Mouse (Mus musculus) heart, adult 2 months (tissue): Measurements from ENCODE around the gene Klhdc8a.
A peak's percentile ranks its signal among the peaks of the same experiment; 100 is the strongest.

Source experiments
- CTCF ChIP-seq: fragments of 200-600 bp; IDR thresholded peaks from 2 replicates; pipeline ENCODE4 v1.8.1; 2022; ENCODE audit warnings: antibody characterized with exemption, mild to moderate bottlenecking, moderate library complexity
- EP300 ChIP-seq: fragments of 200-500 bp; IDR thresholded peaks from 2 replicates; pipeline ENCODE4 v1.6.1; 2011; ENCODE audit warnings: low read depth, low read length, control low read depth; ENCODE audit not compliant: insufficient read depth

GRCm38 (mm10) chr1:132335378-132335965 is 37.0 kb downstream of the Klhdc8a start:
- TF ChIP-seq CTCF (no peak), EP300 (peak; percentile 89)
